Mouse (Mus musculus): ENCODE measurements around the gene Mthfr. TPM values are rescaled to one million over a fixed set of nuclear protein-coding genes. Genes with fewer than 3 reads are reported as not detected.

The Mthfr gene
- polyA plus RNA-seq, 2 experiments, result 21.0 to 37.4 TPM

DNA sequence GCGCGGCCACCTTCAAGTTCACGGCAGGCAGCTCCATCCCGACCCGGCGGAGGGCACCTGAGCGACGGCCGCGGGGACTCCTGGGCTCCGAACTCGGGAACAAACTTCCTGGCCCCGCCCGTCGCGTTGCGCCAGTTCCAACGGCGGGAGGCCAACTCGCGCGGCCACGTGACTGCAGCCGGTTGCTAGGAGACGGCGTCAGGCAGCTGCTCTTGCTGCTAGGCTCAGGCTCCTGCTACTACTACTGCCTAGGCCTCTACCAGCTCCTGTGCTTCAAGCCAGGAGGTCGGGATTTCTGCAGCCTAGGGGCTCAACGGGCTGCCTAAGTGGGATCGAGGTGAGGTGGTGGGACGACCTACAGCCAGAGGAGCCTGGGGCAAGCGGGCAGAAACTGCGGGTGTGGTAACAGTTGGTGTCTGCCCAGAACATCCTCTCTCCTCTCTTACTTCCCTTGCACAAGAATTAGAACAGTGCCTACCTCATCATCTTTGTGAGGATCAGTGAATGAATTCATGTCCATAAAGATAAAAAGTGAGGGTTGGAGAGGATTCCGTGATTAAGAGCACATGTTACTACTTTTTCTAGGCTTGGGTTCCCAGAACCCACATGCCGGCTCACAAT lies 49.1 kb downstream of the Mthfr start, which contains the start of gene Agtrap:
Gene Agtrap, minus strand, starts transcription at position 125 of the 621 bp plus-strand sequence.
- H3K9ac ChIP-seq (ENCODE audit: low read depth, low read length, severe bottlenecking), result peak within 1 kb of the TSS; percentile 80
- DNase-seq (ENCODE audit: low spot score), result peak; percentile 93
- no peaks in the 10 kb centered on the region for H3K27me3 ChIP-seq (ENCODE audit: control insufficient read depth, insufficient read depth, low read length)
- no peaks in the 10 kb centered on the region for H3K9me3 ChIP-seq (ENCODE audit: control insufficient read depth, low read length)
- H3K4me3 ChIP-seq (replicated peaks; ENCODE audit: low read length), result peak within 1 kb of the TSS; percentile 87
- peak; percentile 90 for ATAC-seq (ENCODE audit: low FRiP score, low read depth)
- peak within 1 kb of the TSS; percentile 58; the same call in 1 of the 2 replicates for H3K27ac ChIP-seq (replicated peaks; ENCODE audit: low read depth, low read length)
- 7% methylated on average over 34 of the region's 34 CpGs for WGBS
- H3K36me3 ChIP-seq (ENCODE audit: control insufficient read depth, insufficient read depth, low read length), result no peaks in the 10 kb centered on the region
- no peak for TF ChIP-seq POLR2A (IDR thresholded peaks at IDR 0.05; ENCODE audit: borderline replicate concordance, extremely low read depth, insufficient read depth, insufficient read length)
- H3K4me2 ChIP-seq (replicated peaks; ENCODE audit: low read depth, low read length, severe bottlenecking), result peak within 1 kb of the TSS; percentile 88
- 0 out of 2 replicates have a peak, but pooled peaks cover 16% of the 10 kb centered on the region for H3K4me1 ChIP-seq (ENCODE audit: control insufficient read depth, insufficient read depth, low read length)

DNA sequence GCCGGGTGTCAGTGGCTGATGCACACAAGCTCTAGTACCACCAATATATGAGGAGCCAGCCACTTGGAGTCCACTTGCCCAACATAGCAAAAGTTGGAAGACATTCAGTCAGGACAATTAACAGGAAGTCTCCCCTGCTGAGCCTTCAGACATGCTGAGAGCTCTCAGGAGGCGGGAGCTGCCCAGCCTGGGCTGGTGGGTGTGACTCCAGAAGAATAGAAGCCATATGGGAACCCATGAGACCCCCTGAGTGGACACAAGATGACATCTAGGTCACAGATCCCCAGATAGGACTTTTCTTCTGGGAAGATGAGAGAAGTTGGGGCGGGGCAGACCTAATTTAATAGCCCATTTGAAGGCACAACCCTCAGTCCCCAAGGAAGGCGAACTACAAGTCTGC lies 50.3 kb downstream of the Mthfr start:
- no peak for ATAC-seq (ENCODE audit: low FRiP score, low read depth)
- 67% methylated on average over 4 of the region's 4 CpGs for WGBS
- no peak overlapping the region for H3K9ac ChIP-seq (ENCODE audit: low read depth, low read length, severe bottlenecking)

DNA sequence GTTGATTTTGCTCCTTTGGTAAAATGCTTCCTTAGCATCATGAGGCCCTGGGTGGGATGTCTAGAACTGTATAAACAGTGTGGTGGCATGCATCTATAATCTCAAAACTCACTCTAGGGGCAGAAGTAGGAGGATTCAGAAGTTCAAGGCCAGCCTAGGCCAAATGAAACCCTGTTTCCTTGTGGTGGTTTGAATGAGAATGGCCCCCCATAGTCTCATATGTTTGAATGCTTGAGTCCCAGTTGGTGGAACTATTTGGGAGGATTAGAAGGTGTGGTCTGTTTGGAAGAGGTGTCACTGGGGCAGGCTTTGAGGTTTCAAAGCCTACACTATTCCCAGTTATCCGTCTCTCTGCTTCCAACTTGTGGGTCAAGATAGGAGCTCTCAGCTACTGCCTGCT lies 52.3 kb downstream of the Mthfr start:
- WGBS, result 95% methylated on average over 1 of the region's 1 CpGs
- Histone ChIP-seq H3K27me3 (ENCODE audit: control insufficient read depth, insufficient read depth, low read length) (no peaks in the 10 kb centered on the region), H3K4me3 (replicated peaks; ENCODE audit: low read length) (no peak overlapping the region), H3K4me2 (replicated peaks; ENCODE audit: low read depth, low read length, severe bottlenecking) (no peak overlapping the region), H3K36me3 (ENCODE audit: control insufficient read depth, insufficient read depth, low read length) (no peaks in the 10 kb centered on the region), H3K4me1 (ENCODE audit: control insufficient read depth, insufficient read depth, low read length) (0 out of 2 replicates have a peak, but pooled peaks cover 10% of the 10 kb centered on the region), H3K27ac (replicated peaks; ENCODE audit: low read depth, low read length) (no peak overlapping the region), H3K9ac (ENCODE audit: low read depth, low read length, severe bottlenecking) (no peak overlapping the region), H3K9me3 (ENCODE audit: control insufficient read depth, low read length) (no peaks in the 10 kb centered on the region)
- DNase-seq (ENCODE audit: low spot score), result no peak
- no peak for TF ChIP-seq POLR2A (IDR thresholded peaks at IDR 0.05; ENCODE audit: borderline replicate concordance, extremely low read depth, insufficient read depth, insufficient read length)
- no peak for ATAC-seq (ENCODE audit: low FRiP score, low read depth)

More for the DNA sequence above, 50.3 kb downstream of the Mthfr start:
- no peaks in the 10 kb centered on the region for H3K36me3 ChIP-seq (ENCODE audit: control insufficient read depth, insufficient read depth, low read length)
- H3K4me2 ChIP-seq (replicated peaks; ENCODE audit: low read depth, low read length, severe bottlenecking), result no peak overlapping the region
- DNase-seq (ENCODE audit: low spot score), result no peak
- 0 out of 2 replicates have a peak, but pooled peaks cover 13% of the 10 kb centered on the region for H3K4me1 ChIP-seq (ENCODE audit: control insufficient read depth, insufficient read depth, low read length)
- H3K27ac ChIP-seq (replicated peaks; ENCODE audit: low read depth, low read length), result no peak overlapping the region
- no peaks in the 10 kb centered on the region for H3K9me3 ChIP-seq (ENCODE audit: control insufficient read depth, low read length)
- no peak for TF ChIP-seq POLR2A (IDR thresholded peaks at IDR 0.05; ENCODE audit: borderline replicate concordance, extremely low read depth, insufficient read depth, insufficient read length)
- H3K27me3 ChIP-seq (ENCODE audit: control insufficient read depth, insufficient read depth, low read length), result no peaks in the 10 kb centered on the region
- no peak overlapping the region for H3K4me3 ChIP-seq (replicated peaks; ENCODE audit: low read length)

DNA sequence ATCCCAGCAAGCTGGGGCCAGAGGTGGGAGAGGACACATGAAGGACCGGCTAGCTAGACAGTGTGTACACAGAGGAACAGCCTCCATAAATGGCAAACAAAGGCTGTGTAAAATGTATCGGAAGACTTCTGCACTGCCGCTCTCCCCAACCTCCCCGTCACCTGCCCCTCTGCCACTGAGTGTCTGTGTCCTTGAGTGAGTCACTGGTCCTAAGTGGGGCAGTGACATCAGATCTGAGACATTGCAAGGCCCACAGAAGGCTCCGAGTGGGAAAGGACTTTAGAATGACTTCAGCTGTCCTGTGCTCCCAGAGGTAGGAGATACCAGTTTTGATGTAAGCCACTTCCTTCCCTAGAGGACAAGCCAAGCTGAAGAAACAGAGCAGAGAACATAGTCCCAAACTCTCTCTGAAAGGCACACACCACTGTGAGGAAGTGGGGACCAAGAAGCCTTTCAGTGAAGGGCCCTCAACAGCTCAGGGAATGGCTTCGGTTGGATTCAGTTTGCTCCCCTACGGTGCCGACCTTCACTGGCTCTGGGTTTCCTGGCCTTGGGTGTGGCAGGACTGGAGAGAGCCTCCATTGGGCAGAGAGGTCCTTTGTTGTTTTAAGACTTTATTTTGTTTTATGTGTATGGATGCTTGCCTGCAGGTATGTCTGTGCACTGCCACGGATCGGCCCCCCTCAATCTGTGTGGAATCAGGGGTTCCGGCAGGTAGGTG lies 53.8 kb downstream of the Mthfr start:
- ATAC-seq (ENCODE audit: low FRiP score, low read depth), result no peak
- WGBS, result 88% methylated on average over 11 of the region's 11 CpGs

DNA sequence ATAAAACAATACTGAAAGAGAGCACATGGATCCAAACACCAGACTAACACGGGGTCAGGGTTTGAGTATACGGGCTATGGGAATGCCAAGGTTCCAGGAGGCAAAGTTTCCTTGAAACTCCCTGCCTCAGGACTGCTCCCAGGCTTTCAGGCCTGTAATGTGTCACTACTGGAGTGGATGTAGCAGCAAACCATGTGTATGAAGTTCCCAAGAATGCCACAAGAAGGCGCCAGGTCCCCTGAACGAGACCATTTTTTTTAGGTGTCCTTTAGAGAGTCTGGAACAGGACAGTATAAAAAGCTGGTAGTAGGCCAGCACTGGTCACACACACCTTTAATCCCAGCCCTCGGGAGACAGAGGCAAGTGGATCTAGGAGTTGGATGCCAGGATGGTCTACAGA lies 55.3 kb downstream of the Mthfr start:
- no peak for ATAC-seq (ENCODE audit: low FRiP score, low read depth)
- Histone ChIP-seq H3K4me2 (replicated peaks; ENCODE audit: low read depth, low read length, severe bottlenecking) (no peak overlapping the region), H3K36me3 (ENCODE audit: control insufficient read depth, insufficient read depth, low read length) (no peaks in the 10 kb centered on the region), H3K4me3 (replicated peaks; ENCODE audit: low read length) (no peak overlapping the region), H3K9ac (ENCODE audit: low read depth, low read length, severe bottlenecking) (no peak overlapping the region), H3K27ac (replicated peaks; ENCODE audit: low read depth, low read length) (no peak overlapping the region), H3K4me1 (ENCODE audit: control insufficient read depth, insufficient read depth, low read length) (no peaks in the 10 kb centered on the region), H3K27me3 (ENCODE audit: control insufficient read depth, insufficient read depth, low read length) (no peaks in the 10 kb centered on the region), H3K9me3 (ENCODE audit: control insufficient read depth, low read length) (no peaks in the 10 kb centered on the region)
- DNase-seq (ENCODE audit: low spot score), result no peak
- WGBS, result 84% methylated on average over 5 of the region's 5 CpGs
- TF ChIP-seq POLR2A (IDR thresholded peaks at IDR 0.05; ENCODE audit: borderline replicate concordance, extremely low read depth, insufficient read depth, insufficient read length), result no peak

More for the DNA sequence above, 53.8 kb downstream of the Mthfr start:
- H3K36me3 ChIP-seq (ENCODE audit: control insufficient read depth, insufficient read depth, low read length), result no peaks in the 10 kb centered on the region
- no peak overlapping the region for H3K4me2 ChIP-seq (replicated peaks; ENCODE audit: low read depth, low read length, severe bottlenecking)
- no peak overlapping the region for H3K9ac ChIP-seq (ENCODE audit: low read depth, low read length, severe bottlenecking)
- H3K27ac ChIP-seq (replicated peaks; ENCODE audit: low read depth, low read length), result no peak overlapping the region
- H3K4me3 ChIP-seq (replicated peaks; ENCODE audit: low read length), result no peak overlapping the region
- no peaks in the 10 kb centered on the region for H3K9me3 ChIP-seq (ENCODE audit: control insufficient read depth, low read length)
- no peak for DNase-seq (ENCODE audit: low spot score)
- TF ChIP-seq POLR2A (IDR thresholded peaks at IDR 0.05; ENCODE audit: borderline replicate concordance, extremely low read depth, insufficient read depth, insufficient read length), result no peak
- H3K27me3 ChIP-seq (ENCODE audit: control insufficient read depth, insufficient read depth, low read length), result no peaks in the 10 kb centered on the region
- 0 out of 2 replicates have a peak, but pooled peaks cover 2% of the 10 kb centered on the region for H3K4me1 ChIP-seq (ENCODE audit: control insufficient read depth, insufficient read depth, low read length)

All from limb, embryonic 14.5 days (tissue).